Mouse (Mus musculus) 3T3-L1 (cell line): ENCODE measurements around the gene Fam83e.

Source experiments
- DNase-seq: peaks from one replicate; pipeline ENCODE4 v3.0.0-alpha.2; 2015; ENCODE audit warnings: low read depth, low spot score

The Fam83e gene

GRCm38 (mm10) chr7:45720413-45721233 lies at the start of gene Fam83e:
Fam83e (plus strand) TSS chr7:45721212.
- DNase-seq = no peak

- DNase-seq = no peak
Observed at GRCm38 (mm10) chr7:45677627-45678295, 43.3 kb upstream of the Fam83e start.

- DNase-seq = no peak
Observed at GRCm38 (mm10) chr7:45678513-45678912, 42.5 kb upstream of the Fam83e start.

GRCm38 (mm10) chr7:45679966-45680621 lies 40.9 kb upstream of the Fam83e start:
- DNase-seq = peak; percentile 87

- DNase-seq = no peak
Observed at GRCm38 (mm10) chr7:45681046-45681736, 39.8 kb upstream of the Fam83e start.

- DNase-seq = peak; percentile 91
Observed at GRCm38 (mm10) chr7:45682144-45683126, 38.6 kb upstream of the Fam83e start.

GRCm38 (mm10) chr7:45683396-45684050 lies 37.5 kb upstream of the Fam83e start, which contains the start of gene Ntn5:
Ntn5 (plus strand) TSS chr7:45684022.
- no peak for DNase-seq

- no peak for DNase-seq
Observed at GRCm38 (mm10) chr7:45685811-45686210, 35.2 kb upstream of the Fam83e start.

- no peak for DNase-seq
Observed at GRCm38 (mm10) chr7:45686841-45687240, 34.2 kb upstream of the Fam83e start.

GRCm38 (mm10) chr7:45689099-45689498 lies 31.9 kb upstream of the Fam83e start:
- no peak for DNase-seq

- DNase-seq = no peak
Observed at GRCm38 (mm10) chr7:45689800-45690199, 31.2 kb upstream of the Fam83e start.

GRCm38 (mm10) chr7:45692364-45692763 lies 28.6 kb upstream of the Fam83e start:
- DNase-seq = no peak

GRCm38 (mm10) chr7:45693921-45694591 lies 27.0 kb upstream of the Fam83e start, which contains the start of gene Sec1:
Sec1 (minus strand) TSS chr7:45694402.
- DNase-seq = no peak

GRCm38 (mm10) chr7:45695098-45695497 lies 25.9 kb upstream of the Fam83e start:
- DNase-seq = no peak

- no peak for DNase-seq
Observed at GRCm38 (mm10) chr7:45697894-45698293, 23.1 kb upstream of the Fam83e start.

- no peak for DNase-seq
Observed at GRCm38 (mm10) chr7:45699523-45700141, 21.4 kb upstream of the Fam83e start, which contains the start of gene Car11. Car11 (plus strand) TSS chr7:45699843.

- peak; percentile 87 for DNase-seq
Observed at GRCm38 (mm10) chr7:45700301-45701015, 20.6 kb upstream of the Fam83e start.

GRCm38 (mm10) chr7:45701072-45701471 lies 19.9 kb upstream of the Fam83e start:
- no peak for DNase-seq
